Mouse (Mus musculus): ENCODE results near the gene Als2.
A peak's percentile ranks its signal among the peaks of the same experiment; 100 is the strongest.

Als2 gene

DNA sequence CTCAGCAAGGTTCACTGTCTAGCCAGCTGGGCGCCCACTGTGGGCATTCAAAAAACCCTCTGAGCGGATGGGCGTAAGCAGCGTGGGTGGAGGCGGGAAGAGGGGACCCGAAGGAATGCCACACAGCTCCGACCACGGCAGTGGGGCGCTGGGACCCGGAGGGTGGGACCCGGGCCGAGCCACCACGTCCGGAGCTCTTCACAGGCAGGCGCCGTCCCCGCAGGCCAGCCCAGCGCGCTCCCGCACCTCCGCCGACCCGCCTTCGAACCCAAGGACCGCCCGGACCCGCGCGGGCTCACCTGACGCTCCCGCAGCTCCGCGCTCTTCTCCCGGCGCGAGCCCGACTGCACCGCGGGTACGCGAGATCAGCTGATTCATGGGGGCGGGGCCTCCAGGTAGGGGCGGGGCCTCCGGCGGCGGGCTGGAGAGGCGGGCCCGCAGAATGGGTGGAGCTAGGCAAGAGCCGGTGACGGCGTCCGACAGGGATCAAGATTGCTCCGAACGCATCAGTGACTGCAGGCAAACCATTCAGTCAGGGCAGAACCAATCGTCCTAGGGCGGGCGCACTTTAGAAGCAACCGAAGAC is at the start of gene Als2:
Gene Als2, minus strand, starts transcription at position 376 of the 586 bp plus-strand sequence.
- peak; percentile 96 to 97 for DNase-seq

DNA sequence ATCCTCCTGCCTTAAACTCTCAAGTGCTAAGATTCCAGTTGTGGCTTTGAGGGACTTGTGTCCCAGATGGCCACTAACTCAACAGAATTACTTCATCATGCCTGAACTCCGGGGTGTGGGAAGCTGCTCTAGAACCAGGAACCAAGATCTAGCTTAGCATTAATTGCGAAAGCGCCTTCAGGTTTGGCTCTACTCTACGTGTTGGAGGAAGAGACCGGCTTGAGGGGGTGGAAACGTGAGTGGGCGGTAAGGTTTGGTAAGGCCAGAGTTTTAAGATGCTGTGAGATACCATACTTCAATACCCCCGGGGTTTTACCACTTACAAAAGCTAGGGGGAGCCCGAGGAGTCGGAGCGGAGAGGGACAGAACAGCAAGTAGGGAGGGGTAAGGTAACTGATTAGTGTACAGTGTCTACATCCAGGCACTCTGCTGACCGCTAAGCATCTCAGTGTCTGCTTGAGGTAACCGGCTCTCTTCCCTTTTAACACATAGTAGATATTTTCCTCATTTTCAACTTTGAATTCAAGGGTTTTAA is 49.4 kb upstream of the Als2 start:
- DNase-seq: peak in 1 of 2 experiments; percentile 11

DNA sequence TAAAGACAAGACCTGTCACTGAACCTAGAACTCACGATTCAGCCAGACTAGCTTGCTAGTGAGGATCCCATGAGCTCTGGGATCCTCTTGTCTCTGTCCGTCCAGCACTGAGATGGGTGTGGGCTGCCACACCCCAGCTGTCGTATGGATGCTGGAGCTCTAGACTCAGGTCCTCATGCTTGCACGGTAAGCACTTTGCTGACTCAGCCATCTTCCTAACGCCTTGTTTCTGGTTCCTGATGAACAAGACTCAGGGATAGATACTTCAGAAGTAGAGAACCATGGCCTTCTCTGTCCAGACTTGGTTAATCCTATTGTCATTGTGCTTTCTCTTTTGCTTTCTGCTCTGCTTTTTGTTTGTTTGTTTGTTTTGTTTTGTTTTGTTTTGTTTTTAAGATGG is 48.8 kb upstream of the Als2 start:
- DNase-seq: no peak

DNA sequence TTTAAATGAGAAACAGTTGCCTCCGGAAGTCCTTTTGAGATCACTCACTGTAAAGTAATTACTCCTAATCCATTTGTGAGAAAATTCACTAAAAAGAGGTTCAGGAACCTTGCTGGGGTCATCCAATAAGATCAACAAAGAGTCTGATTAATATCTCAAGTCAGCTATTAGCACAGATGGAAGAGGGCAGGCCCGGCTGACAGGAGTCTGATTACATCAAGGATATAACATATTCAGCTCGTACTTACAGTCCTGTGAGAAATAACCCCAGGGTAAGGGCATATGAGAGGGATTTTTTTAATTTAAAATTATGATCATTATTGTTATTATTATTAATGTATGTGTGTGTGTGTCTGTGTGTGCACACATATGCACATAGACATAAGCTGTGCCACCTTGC is 35.2 kb upstream of the Als2 start:
- DNase-seq: no peak

DNA sequence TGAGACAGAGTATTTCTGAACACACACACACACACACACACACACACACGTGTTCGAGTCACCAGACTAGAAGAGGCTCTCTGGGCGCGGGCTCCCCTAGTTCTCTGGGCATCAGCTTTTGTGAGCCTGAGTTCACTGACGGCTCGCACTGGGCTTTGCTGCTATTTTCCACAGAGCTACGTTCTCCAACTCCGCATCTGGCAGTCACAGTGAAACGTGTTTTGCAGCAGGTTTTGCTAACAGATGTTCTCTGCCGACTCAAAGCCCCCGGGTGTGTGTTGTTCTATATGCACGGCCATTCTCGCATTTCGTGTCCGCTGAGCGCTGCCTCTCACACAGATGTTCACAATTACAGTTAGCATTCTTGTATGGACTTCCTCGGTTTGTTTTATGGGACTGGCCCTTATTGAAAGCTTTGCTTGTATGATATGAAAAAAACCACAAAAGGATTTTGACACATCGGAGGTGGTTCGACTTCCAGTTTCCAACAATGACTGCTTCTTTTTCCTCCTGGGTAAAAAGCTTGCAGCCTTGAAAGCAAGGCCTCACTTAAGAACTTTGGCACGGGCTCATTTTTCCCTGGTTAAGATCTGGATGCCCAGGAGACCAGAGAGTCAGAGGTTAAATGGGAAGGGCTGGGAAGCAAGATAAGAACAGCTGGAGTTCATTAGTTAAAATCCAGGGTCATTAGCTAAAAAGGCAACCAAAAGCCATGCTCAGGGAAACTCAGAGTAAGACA is 33.1 kb upstream of the Als2 start:
- no peak for DNase-seq

DNA sequence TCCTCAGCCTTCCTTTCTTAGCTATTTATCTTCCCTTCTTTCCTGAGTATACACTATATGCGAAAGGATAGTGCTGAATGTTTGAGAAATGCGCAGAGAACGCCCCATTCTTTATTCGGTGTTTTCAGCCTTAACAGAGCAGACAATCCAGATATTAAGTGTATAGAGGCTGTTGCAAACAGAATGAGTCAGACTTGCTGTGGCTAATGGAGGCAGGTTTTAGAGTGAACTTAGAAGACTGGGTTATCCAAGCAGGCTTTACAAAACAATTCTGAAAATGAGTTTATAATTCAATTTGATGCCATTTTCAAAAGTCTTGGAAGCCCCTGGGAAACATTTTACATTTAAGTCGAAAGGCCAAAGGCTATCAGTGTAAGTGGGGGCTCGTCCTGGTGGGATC is 32.4 kb upstream of the Als2 start:
- no peak for DNase-seq

DNA sequence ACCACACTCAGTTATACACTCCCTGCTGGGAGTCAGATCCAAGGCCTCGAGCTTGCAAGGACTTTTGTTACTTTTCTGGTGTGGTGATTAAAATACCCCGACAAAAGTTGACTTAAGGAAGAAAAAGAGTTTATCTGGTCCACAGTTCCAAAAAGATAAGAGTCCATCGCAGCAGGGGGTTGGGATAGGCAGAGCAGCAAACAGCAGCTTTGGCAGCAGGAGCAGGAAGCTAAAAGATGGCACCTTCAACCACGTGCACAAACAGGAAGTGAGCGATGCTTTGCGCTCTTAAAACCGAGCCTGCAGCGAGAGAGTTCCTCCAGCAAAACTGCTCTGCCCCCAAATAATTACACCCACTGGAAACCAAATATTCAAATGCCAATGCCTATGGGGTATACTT is 31.9 kb upstream of the Als2 start:
- DNase-seq: no peak

DNA sequence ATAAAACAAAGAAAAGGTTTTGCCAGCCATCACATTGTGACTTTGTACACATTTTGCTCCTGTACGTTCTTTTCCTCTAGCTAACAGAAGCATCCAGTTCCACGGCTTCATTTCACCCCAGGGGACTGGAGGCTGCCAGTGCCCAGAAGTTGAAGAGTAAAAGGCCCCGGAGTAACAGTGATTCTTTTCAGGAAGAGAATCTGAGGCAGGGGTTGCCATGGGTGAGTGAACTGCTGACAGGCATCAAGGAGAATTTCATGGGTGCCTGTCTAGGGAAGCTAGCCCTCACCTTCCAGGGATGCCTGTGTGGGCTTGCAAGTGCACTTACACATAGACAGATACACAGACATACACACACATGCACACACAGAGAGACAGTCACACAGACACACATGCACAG is 20.7 kb upstream of the Als2 start:
- no peak for DNase-seq

DNA sequence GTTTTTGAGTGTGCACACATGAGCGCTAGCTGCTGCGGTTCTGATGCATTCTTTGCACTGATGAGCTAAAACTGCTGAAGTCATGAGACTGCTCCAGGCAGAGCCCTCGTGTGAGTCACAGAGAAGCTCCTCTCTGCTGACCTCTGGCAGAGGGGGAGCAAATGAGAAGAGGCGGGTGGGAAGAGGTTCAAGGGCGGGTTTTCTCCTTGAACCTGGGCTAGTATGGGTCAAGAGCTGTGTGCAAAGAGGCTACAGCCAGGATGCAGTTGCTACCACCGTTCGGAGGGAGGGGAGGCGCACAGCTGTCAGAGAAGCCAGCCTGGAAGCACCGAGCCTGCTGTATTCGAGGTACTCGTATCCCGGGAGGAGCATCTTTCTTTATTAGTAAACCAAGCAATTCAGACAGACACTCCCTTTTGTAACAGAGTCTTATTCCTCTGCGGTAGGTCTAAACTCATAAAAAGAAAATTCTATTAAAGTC is 19.8 kb upstream of the Als2 start, which contains the start of gene Cdk15:
Gene Cdk15, plus strand, starts transcription at position 156 of the 481 bp plus-strand sequence.
- no peak for DNase-seq

DNA sequence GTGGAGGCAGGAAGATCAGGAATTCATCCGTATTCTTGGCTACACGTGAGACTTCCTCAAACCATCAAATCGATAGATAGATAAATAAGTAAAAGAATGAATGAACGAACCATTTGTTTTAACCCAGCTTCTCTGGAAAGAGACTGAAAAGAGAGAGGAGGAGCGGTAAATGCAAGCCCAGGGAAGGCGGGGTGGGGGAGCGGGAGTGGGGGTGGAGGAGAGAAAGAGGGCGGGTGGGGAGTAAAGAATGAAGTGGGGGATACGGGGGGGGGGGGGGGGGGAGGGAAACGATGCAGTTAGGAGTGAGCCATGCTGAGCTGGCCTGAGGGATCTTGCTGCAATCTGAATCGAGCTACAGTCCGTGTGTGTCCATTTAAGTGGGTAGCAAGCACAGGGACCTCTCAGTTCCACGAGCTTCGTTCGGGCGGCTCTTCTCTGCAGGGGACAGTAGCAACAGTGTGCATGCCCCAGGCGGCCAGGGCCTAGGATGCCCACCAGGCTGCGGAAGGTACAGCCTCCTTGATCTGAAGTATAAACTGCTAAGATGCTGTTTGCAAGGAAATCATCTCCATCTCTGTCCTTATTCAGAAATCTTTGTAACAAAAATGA is 16.4 kb upstream of the Als2 start:
- DNase-seq: no peak

DNA sequence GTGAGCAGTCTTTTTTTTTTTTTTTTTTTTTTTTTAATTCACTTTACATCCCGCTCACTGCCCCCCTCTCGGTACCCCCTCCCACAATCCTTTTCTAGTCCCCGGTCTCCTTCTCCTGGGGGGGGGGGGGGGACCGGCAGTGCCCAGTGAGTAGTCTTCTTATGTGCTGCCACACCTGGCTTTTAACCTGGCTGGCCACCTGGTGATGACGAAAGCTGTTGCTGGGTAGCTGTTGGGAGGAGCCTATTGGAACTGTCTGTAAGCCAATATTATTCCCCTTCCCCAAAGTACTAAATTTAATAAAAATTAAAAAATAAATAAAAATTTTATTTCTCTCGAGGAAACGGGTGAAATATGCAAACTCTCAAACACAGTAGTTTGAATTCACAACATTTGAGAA is 15.7 kb upstream of the Als2 start:
- DNase-seq: peak; percentile 40 to 58

DNA sequence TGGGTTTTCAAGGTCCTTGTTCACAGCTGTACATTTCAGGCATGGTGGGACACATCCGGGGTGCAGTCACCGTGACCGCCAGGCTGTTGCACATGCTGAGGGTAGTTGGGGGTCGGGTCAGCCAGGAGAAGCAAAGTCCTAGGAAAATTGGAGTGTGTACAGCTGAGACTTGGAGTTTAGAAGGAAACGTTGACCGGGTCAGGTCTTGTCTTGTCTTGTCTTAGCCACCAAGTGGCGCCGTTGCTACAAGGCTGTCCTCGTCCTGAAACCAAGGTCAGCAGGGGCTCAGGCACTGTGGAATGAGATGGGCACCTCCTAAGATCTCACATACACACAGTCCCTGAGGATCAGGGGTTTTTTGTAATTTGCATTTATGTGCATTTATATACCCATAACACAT is 10.6 kb upstream of the Als2 start:
- peak; percentile 6 to 10 for DNase-seq

DNA sequence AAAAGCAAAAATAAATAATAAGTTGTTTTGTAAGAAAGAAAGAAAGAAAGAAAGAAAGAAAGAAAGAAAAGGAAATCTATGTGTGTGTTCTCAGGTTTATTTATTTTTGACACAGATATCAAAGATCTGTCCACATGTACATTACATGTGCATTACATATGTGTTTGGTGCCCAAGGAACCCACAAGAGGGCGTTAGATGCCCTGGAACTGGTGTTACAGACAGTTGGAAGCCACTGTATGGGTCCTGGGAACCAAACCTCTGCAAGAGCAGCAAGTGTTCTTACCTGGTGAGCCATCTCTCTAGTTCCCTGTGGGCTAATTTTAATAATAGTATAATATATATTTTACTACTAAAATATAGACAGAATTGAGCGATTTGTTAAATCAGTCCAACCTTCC is 6.7 kb upstream of the Als2 start:
- no peak for DNase-seq

DNA sequence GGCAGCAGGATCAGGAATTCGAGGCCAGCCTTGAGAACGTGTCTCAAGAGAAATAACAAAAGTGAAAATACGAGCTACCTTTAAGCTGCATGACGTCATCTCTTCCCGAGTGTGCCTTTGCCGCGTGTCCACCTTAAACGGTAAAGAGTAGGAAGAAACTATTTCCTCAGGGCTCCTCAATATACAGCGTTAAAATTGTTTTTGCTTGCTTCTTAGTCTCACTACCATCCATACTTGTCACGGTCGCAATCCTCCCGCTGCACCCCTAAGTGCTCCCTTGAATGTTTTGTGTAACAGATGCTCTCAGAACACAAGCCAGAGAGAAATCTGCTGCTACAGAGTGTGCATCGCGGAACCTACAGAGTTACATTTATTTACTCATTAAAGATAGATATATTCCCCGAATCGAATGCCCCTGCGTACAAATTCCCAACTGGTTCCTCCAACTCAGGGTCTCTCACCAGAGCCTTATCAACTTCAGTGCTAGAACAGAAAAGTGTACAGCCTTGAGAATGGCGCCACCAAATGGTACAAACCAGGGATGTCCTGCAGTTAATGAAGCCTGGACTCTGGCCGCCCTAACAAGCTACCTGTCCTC is 682 bp upstream of the Als2 start:
- DNase-seq: peak; percentile 77 to 78

DNA sequence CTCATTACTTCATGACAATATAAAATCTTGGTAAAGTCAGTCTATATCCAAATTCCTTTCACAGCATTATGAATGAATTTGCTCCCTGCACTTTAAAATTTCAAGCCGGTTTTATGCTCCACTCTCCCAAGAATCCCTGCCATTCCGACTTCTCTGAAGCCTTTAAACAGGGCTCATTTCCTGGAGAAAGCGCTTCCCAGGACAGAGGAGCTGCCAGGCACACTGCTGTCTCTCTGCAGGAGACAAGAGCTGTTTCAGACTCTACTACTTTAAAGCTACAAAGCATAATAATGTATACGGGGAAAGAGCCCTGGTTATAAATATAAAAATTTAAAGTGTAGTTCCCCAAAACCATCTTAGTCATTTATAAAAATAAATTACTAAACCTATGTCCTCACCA is 7.8 kb downstream of the Als2 start:
- no peak for DNase-seq

DNA sequence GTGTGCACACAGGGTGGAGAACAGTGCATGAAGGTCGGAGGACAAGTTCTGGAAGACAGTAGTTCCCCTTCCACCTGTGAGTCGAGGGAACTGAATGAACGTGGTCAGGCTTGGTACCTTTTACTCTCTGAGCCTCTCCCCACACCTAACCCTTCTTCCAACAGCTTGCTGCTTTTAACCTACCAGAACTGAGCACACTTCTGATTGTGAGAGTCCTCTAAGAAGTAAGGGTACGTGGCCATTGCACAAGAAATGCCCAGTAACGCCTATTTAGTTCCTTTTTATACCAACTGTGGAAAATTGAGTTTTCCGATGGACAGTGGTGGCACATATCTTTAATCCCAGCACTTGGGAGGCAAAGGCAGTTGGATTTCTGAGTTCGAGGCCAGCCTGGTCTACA is 8.5 kb downstream of the Als2 start:
- no peak for DNase-seq

DNA sequence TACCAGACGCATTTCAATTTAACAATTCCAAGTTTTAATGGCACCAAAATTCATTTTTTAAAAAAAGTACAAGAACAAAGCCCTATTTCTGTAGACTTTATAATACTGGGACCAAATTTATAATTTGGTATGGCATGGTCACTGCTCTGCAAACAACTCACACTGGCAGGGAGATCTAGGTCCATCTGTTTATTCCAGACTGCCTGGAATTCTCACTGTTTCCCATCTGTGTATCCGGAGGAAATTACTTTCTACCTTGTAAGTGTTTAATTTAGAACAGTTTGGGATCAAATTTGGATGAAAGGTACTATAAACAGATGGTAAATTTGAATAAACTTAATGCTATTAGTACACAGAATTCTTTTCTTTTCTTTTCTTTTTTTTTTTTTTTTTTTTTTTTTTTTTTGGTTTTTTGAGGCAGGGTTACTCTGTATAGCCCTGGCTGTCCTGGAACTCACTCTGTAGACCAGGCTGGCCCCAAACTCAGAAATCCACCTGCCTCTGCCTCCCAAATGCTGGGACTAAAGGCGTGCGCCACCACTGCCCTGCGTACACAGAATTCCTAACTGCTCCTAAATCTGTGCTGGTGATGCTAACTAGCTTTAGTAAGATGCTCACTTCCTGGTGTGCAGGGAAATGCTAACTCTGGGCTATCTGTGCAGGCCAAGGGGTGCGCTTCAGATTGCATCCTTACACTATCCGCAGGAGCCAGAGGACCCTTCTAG is 14.8 kb downstream of the Als2 start:
- no peak for DNase-seq

DNA sequence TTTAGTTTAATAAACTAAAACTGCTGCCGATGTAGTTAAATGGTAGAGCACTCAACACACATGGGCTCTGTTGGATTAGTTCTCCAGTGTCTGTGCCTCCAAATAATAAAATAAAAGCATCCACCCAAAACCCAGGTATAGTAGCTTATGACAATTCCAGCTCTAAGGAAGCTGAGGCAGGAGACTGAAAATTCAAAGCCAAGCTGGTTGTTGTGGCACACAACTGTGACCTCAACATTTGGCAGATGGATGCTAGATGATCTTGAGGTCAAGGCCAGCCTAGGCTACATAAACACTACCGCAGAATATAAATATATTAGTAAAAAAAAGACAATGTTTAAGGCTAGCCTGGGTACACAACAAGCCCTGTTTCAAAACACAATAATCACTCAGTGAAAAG is 15.4 kb downstream of the Als2 start:
- no peak for DNase-seq

DNA sequence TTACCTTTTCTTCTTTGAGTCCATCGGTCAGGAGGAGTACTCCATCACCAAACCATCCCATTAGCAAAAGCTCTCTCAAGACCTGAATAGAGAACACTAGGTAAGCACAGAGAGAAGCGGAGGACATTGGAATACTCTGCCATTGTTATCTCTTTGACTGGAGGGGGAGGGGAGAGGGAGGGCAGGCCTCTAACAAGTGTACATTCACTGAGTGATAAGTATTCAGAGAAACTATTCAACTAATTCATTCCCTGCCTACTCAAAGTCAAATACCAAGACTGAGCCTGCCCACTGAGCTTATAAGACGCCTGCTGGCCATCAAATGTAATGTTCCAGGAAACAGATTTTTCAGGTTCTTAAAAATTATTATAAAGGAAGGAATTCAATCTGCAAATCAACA is 16.7 kb downstream of the Als2 start:
- no peak for DNase-seq

DNA sequence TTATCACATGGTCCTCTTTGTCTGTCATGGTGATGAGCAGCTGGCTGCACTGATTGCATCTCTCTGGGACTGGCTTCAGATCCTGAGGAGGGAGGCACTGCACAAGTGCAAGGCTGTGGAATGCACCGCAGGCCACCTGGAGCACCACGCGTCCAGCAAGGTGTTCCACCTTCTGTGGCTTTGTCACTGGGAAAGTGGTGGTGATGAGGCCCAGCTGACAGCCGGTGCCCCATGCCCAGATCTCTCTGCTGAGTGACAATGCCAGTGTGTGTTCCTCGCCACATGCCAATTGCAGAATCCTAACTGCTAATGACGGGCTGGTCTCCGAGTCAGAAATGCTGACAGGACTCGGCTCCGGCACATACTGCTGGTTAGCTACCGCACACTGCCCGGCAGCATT is 21.6 kb downstream of the Als2 start:
- DNase-seq: no peak

DNA sequence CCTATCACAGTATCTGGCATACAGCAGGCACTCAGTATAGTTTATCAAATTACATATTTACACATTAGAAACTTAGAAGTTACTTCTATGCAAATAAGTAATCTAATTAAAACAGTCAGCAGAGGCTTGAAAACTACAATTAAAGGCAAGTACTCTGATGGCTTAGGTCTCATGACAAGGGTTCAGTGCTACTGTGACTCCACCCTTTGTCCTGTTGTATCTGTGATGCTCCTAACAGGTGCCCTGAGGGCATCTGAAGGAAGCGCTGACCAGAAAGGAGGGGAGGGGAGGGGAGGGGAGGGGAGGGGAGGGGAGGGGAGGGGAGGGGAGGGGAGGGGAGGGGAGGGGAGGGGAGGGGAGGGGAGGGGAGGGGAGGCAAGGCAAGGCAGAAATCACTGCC is 24.1 kb downstream of the Als2 start:
- DNase-seq: no peak

DNA sequence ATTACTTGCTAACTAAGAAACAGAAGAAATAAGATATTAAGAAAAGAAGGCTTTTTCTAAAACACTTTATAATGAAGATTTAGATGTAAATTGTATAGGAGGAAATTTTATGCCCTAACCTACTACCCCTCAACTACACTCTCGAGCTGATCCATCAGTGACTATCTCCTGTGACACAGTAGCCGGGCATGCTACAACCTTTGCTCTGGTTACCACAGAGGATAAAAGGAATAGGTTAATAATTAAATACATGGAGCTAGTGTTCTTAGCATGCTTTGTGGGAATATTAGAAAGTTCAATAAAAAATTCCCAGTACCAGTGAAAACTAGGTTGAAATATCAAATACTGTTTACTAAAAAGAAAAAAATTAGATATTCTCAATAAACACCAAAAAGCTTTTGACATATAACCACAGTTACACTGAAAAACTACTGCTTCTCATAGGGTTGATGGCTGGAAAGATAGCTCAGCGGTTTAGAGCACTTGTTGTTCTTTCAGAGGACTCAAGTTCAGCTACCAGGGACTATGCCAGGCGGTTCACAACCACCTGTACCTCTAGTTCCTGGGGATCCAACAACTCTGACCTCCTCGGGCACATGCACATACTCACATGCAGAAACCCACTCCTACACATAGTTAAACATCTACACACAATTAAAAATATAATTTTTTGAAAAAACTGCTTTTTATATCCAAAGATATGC is 24.8 kb downstream of the Als2 start:
- DNase-seq: no peak
